In genomic region chr5:148353429-148353828, GRCm38 (mm10) we compare ENCODE assay signal across 17 mouse cellular contexts.
"Had no signal": no experiment of that assay in that cellular context is flagged by ENCODE, and none has a peak within 500 bp of the region (broad histone marks: within the 10 kb centered on the region; RNA-seq: fewer than 3 reads in every experiment).

No protein-coding gene starts in this region.

- DNase-seq: kidney, postnatal 36 days; left cerebral cortex, postnatal 4 days; liver, embryonic 13.5 days; lung, embryonic 14.5 days; right cerebral cortex, adult 18-20 months; right cerebral cortex, postnatal 14 days; right cerebral cortex, postnatal 4 days; thymus, adult 2 months; thymus, postnatal 14 days; thymus, postnatal 4 days had no signal

- H3K27ac ChIP-seq: liver, embryonic 13.5 days; macrophage; midbrain, embryonic 12.5 days; midbrain, embryonic 15.5 days; neural tube, embryonic 12.5 days; neural tube, embryonic 15.5 days; stomach, postnatal 0 days had no signal

- H3K9me3 ChIP-seq: liver, embryonic 13.5 days; midbrain, embryonic 12.5 days; midbrain, embryonic 15.5 days; neural tube, embryonic 12.5 days; neural tube, embryonic 15.5 days had no signal

- H3K4me2 ChIP-seq: liver, embryonic 13.5 days; lung, embryonic 14.5 days; midbrain, embryonic 12.5 days; midbrain, embryonic 15.5 days; neural tube, embryonic 12.5 days; neural tube, embryonic 15.5 days had no signal

- H3K9ac ChIP-seq: liver, embryonic 13.5 days; lung, embryonic 14.5 days; midbrain, embryonic 12.5 days; midbrain, embryonic 15.5 days; neural tube, embryonic 12.5 days; neural tube, embryonic 15.5 days had no signal

- H3K36me3 ChIP-seq: midbrain, embryonic 12.5 days; midbrain, embryonic 15.5 days; neural tube, embryonic 12.5 days; neural tube, embryonic 15.5 days had no signal

- ATAC-seq: lung, postnatal 0 days; midbrain, embryonic 15.5 days had no signal

- H3K4me3 ChIP-seq: liver, embryonic 13.5 days; midbrain, embryonic 12.5 days; midbrain, embryonic 15.5 days; neural tube, embryonic 12.5 days; neural tube, embryonic 15.5 days had no signal

- H3K27me3 ChIP-seq: liver, embryonic 13.5 days; midbrain, embryonic 12.5 days; midbrain, embryonic 15.5 days; neural tube, embryonic 12.5 days; neural tube, embryonic 15.5 days had no signal

- H3K4me1 ChIP-seq: liver, embryonic 13.5 days; midbrain, embryonic 12.5 days; neural tube, embryonic 12.5 days had no signal
